Mouse (Mus musculus) left cerebral cortex, adult 9 months (tissue): ENCODE measurements around the gene Glis2.

ENCODE experiments used
- DNase-seq, 2 experiments: peaks; one replicate each; pipeline ENCODE4 v3.0.0; 2022; ENCODE audit warnings: low spot score in 2 of 2

Glis2 gene

GRCm38 (mm10) chr16:4638891-4639390 lies 44.4 kb downstream of the Glis2 start:
- no peak for DNase-seq

- peak in 1 of 2 experiments; percentile 76 for DNase-seq
Measured at GRCm38 (mm10) chr16:4639831-4640237, 45.3 kb downstream of the Glis2 start, which contains the start of the genes Vasn and Dnaja3. Vasn (plus strand) TSS chr16:4639941. Dnaja3 (plus strand) TSS chr16:4639989.

GRCm38 (mm10) chr16:4640267-4641005 lies 45.9 kb downstream of the Glis2 start:
- DNase-seq, result no peak

- DNase-seq, result no peak
Measured at GRCm38 (mm10) chr16:4641119-4641838, 46.8 kb downstream of the Glis2 start.

- DNase-seq, result peak; percentile 60 to 74
Measured at GRCm38 (mm10) chr16:4642190-4642589, 47.7 kb downstream of the Glis2 start.

- no peak for DNase-seq
Measured at GRCm38 (mm10) chr16:4642937-4643336, 48.4 kb downstream of the Glis2 start.

GRCm38 (mm10) chr16:4643670-4644419 lies 49.3 kb downstream of the Glis2 start:
- DNase-seq, result peak in 1 of 2 experiments; percentile 84

GRCm38 (mm10) chr16:4645867-4646266 lies 51.4 kb downstream of the Glis2 start:
- no peak for DNase-seq

GRCm38 (mm10) chr16:4646831-4647230 lies 52.3 kb downstream of the Glis2 start:
- DNase-seq, result no peak

GRCm38 (mm10) chr16:4647651-4648141 lies 53.2 kb downstream of the Glis2 start:
- no peak for DNase-seq

- DNase-seq, result no peak
Measured at GRCm38 (mm10) chr16:4648416-4649023, 54.0 kb downstream of the Glis2 start.

GRCm38 (mm10) chr16:4649211-4649610 lies 54.7 kb downstream of the Glis2 start:
- DNase-seq, result no peak

GRCm38 (mm10) chr16:4649692-4650091 lies 55.2 kb downstream of the Glis2 start:
- DNase-seq, result no peak

- DNase-seq, result no peak
Measured at GRCm38 (mm10) chr16:4650161-4650560, 55.6 kb downstream of the Glis2 start.

GRCm38 (mm10) chr16:4651081-4651480 lies 56.6 kb downstream of the Glis2 start:
- no peak for DNase-seq

GRCm38 (mm10) chr16:4651624-4652023 lies 57.1 kb downstream of the Glis2 start:
- DNase-seq, result no peak

- no peak for DNase-seq
Measured at GRCm38 (mm10) chr16:4652707-4653416, 58.3 kb downstream of the Glis2 start.

GRCm38 (mm10) chr16:4654706-4655105 lies 60.2 kb downstream of the Glis2 start:
- DNase-seq, result no peak

- no peak for DNase-seq
Measured at GRCm38 (mm10) chr16:4655251-4655734, 60.8 kb downstream of the Glis2 start.

GRCm38 (mm10) chr16:4655764-4656570 lies 61.5 kb downstream of the Glis2 start:
- no peak for DNase-seq
